Mouse (Mus musculus) brain, embryonic 14.5 days (tissue): ENCODE data around the gene Srd5a1.

Source experiments
- CTCF ChIP-seq: fragments of 200-500 bp; IDR thresholded peaks from 2 replicates; pipeline ENCODE4 v1.5.1; 2012; ENCODE audit warnings: inconsistent platforms, mild to moderate bottlenecking, moderate library complexity, borderline replicate concordance; ENCODE audit not compliant: insufficient read depth, insufficient read length; ENCODE audit errors: extremely low read depth
- POLR2A ChIP-seq: fragments of 200-500 bp; IDR thresholded peaks from 2 replicates; pipeline ENCODE4 v1.6.1; 2012; ENCODE audit warnings: mild to moderate bottlenecking, inconsistent platforms, borderline replicate concordance; ENCODE audit not compliant: poor library complexity, insufficient read depth, insufficient read length, severe bottlenecking; ENCODE audit errors: extremely low read depth

DNA sequence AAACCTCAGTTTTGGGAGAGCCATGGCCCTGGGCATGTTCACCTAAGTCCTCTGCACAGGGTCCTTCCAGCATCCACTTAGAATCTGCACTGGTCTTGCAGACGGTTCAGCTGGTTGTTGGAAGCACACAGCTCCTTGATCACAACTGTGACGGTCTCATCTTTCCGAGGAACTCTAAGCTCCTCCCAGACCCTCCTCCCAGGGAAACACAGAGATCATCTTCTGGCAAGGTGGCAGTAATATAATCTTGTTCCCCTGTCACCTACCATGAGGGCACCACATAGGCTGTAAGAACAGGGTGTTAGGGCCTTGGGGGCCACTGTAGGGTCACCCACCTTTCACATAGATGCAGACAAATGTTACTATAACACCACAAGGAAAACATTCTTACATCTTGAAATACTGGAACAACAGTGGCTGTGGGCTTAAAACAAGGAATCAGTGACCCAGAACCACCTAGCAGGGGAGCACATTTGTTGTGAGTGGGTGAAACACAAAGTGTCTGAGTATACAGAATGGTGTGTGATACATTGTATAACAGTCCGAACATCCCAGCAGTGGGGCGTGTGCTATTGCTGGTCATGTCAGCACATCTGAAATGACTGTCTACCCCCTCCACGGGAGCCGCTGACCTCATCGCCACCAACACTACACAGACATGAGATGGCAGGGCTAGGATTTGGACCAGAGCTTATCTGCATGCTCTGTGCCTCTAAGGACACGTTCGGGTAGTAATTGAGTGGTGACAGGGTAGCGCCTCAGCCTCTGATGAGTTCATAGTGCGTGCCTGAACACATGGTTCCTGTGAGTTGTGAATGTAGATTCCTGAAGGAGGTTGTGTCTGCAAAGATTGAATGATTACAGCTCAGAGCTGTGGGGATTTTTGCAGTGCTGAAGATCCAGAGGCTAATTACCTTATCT, 48.3 kb downstream of the Srd5a1 start:
- TF ChIP-seq POLR2A (no peak), CTCF (no peak)
